Mouse (Mus musculus) liver, embryonic 14.5 days (tissue): ENCODE results near the gene Arl14. TPM values are rescaled to one million over a fixed set of nuclear protein-coding genes. Genes with fewer than 3 reads are reported as not detected.

Source experiments
- ATAC-seq: fragments of 200-750 bp; cut with Nextera tagmentation; 2 replicates; pipeline ENCODE4 v1.8.0; 2017; ENCODE audit warnings: moderate number of reproducible peaks, mild to moderate bottlenecking, moderate library complexity; ENCODE audit not compliant: insufficient read depth
- DNase-seq, 3 experiments: peaks; one replicate each; pipeline ENCODE4 v3.0.0-alpha.2; 2012 to 2013; ENCODE audit warnings: low read depth in 3 of 3, low spot score in 3 of 3
- H3K27ac ChIP-seq: fragments of 300-500 bp; sonication (generic); 2 replicates; pipeline ENCODE4 v1.5.1; 2014; ENCODE audit warnings: moderate library complexity, mild to moderate bottlenecking, control low read depth, inconsistent platforms
- H3K27me3 ChIP-seq: fragments of 300-500 bp; sonication (generic); 2 replicates; pipeline ENCODE4 v1.6.1; 2014; ENCODE audit warnings: mild to moderate bottlenecking, low read length, moderate library complexity; ENCODE audit not compliant: control insufficient read depth, insufficient read depth
- H3K36me3 ChIP-seq: fragments of 300-500 bp; sonication (generic); replicated peaks from 2 replicates; pipeline ENCODE4 v1.6.1; 2014; ENCODE audit warnings: low read depth; ENCODE audit not compliant: control insufficient read depth, insufficient read depth
- H3K4me1 ChIP-seq, 2 experiments: fragments of 200-500 bp in 1 of 2; fragments of 300-500 bp in 1 of 2; sonication (generic) in 1 of 2; replicated peaks; 2 replicates each; pipeline ENCODE4 v1.6.1; 2012 to 2014; ENCODE audit warnings: antibody characterized with exemption in 1 of 2, inconsistent platforms in 1 of 2, low read length in 1 of 2; ENCODE audit not compliant: control insufficient read depth in 2 of 2, insufficient read depth in 2 of 2
- H3K4me2 ChIP-seq: fragments of 300-500 bp; sonication (generic); 2 replicates; pipeline ENCODE4 v1.6.1; 2014; ENCODE audit warnings: low read depth, mild to moderate bottlenecking, control low read depth, moderate library complexity
- H3K4me3 ChIP-seq, 2 experiments: fragments of 200-500 bp in 1 of 2; fragments of 300-500 bp in 1 of 2; sonication (generic) in 1 of 2; 2 replicates each; pipeline ENCODE4 v1.5.1; 2012 to 2014; ENCODE audit warnings: low read depth in 2 of 2, low read length in 2 of 2, mild to moderate bottlenecking in 2 of 2, control low read depth in 1 of 2, inconsistent platforms in 1 of 2, moderate library complexity in 1 of 2; ENCODE audit not compliant: insufficient read depth in 1 of 2
- H3K9ac ChIP-seq: fragments of 300-500 bp; sonication (generic); replicated peaks from 2 replicates; pipeline ENCODE4 v1.6.1; 2014; ENCODE audit warnings: mild to moderate bottlenecking, control low read depth, moderate library complexity
- H3K9me3 ChIP-seq: fragments of 300-500 bp; sonication (generic); 2 replicates; pipeline ENCODE4 v1.6.1; 2016; ENCODE audit warnings: low read length, mixed read lengths; ENCODE audit not compliant: control insufficient read depth
- CTCF ChIP-seq: IDR thresholded peaks from 2 replicates; pipeline ENCODE4 v1.5.1; 2016; ENCODE audit warnings: antibody characterized with exemption, low read depth, control low read depth
- EP300 ChIP-seq: IDR thresholded peaks from 2 replicates; pipeline ENCODE4 v1.6.1; 2016; ENCODE audit warnings: antibody characterized with exemption, low read depth
- WGBS: fragments of 180-500 bp; shearing (Covaris S2); extraction: QIAGEN DNeasy Blood & Tissue Kit; methylation state at CpG from one replicate; pipeline ENCODE4 v1.1.7; 2014; ENCODE audit not compliant: insufficient replicate concordance; 5-methylcytosine and 5-hydroxymethylcytosine counted together
- polyA plus RNA-seq, 2 experiments: library from polyadenylated mRNA; depleted of rRNA in 1 of 2; stranded (reverse) in 1 of 2; unstranded in 1 of 2; fragments of >200 nt; fragmentation: Nextera tagmentation in 1 of 2; extraction: Ambion mirVana in 1 of 2; gene quantifications; 2 replicates each; pipeline versions ENCODE4 v1.2.1 to v1.2.3; 2012 to 2014

Arl14 gene
- polyA plus RNA-seq, 2 experiments = not detected

DNA sequence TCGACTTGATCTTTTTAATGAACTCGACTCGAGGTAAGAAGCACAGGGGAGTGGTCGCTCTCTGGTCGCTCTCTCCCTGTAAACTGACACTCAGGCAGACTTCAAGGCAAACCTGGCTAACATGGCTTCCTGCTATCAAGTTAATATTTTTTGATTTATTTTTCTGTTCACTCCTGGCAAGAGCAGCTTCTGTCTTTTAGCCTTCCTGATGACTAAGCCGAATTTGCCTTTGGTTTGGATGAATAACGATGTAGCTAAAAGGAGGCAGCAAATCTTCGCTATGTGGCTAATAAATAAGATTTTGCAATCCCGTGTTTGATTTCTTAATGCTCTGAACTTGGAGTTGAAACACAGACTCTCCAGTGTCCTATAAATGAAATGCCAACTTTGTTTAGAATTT, 27.7 kb upstream of the Arl14 start:
- no peak for ATAC-seq
- 64% methylated on average over 9 of the region's 9 CpGs for WGBS
- no peak for DNase-seq
- no peaks in the 10 kb centered on the region for H3K36me3 ChIP-seq
- no peaks in the 10 kb centered on the region for H3K27me3 ChIP-seq
- H3K4me3 ChIP-seq = no peak overlapping the region
- no peak overlapping the region for H3K4me2 ChIP-seq
- H3K4me1 ChIP-seq = no peaks in the 10 kb centered on the region
- no peak overlapping the region for H3K9ac ChIP-seq
- no peaks in the 10 kb centered on the region for H3K9me3 ChIP-seq
- H3K27ac ChIP-seq = no peak overlapping the region
- TF ChIP-seq EP300 = no peak
- TF ChIP-seq CTCF = no peak

DNA sequence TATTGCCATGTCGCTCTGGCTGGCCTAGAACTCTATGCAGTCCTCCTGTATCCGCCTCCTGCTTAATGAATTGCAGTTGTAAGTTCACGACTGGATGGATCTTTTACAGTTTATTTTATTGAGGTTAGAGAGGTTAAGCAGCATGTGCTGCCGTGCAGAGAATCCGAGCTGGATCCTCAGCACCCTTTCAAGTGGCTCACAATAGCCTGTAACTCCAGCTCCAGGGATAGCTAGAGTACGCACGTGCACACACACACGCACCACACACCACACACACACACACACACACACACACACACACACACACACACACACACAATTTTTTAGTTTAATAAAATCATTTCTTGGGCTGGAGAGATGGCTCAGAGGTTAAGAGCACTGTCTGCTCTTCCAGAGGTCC, 27.0 kb upstream of the Arl14 start:
- TF ChIP-seq EP300 = no peak
- no peak for TF ChIP-seq CTCF
- Histone ChIP-seq H3K27ac (no peak overlapping the region), H3K27me3 (no peaks in the 10 kb centered on the region), H3K4me1 (no peaks in the 10 kb centered on the region), H3K4me3 (no peak overlapping the region), H3K9ac (no peak overlapping the region), H3K9me3 (no peaks in the 10 kb centered on the region), H3K4me2 (no peak overlapping the region), H3K36me3 (no peaks in the 10 kb centered on the region)
- DNase-seq = no peak
- 61% methylated on average over 8 of the region's 8 CpGs for WGBS
- no peak for ATAC-seq

GRCm38 (mm10) chr3:69198098-69198497, 24.1 kb upstream of the Arl14 start:
- H3K4me3 ChIP-seq = no peak overlapping the region
- H3K27me3 ChIP-seq = no peaks in the 10 kb centered on the region
- 48% methylated on average over 2 of the region's 2 CpGs for WGBS
- no peaks in the 10 kb centered on the region for H3K4me1 ChIP-seq
- no peak overlapping the region for H3K27ac ChIP-seq
- no peak for ATAC-seq
- H3K36me3 ChIP-seq = no peaks in the 10 kb centered on the region
- no peaks in the 10 kb centered on the region for H3K9me3 ChIP-seq
- DNase-seq = no peak
- no peak overlapping the region for H3K9ac ChIP-seq
- TF ChIP-seq EP300 (no peak), CTCF (no peak)
- no peak overlapping the region for H3K4me2 ChIP-seq

- ATAC-seq (no peak), DNase-seq (no peak)
- 61% methylated on average over 1 of the region's 1 CpGs for WGBS
Observed at GRCm38 (mm10) chr3:69200251-69200650, 22.0 kb upstream of the Arl14 start.

GRCm38 (mm10) chr3:69201206-69201605, 21.0 kb upstream of the Arl14 start:
- Histone ChIP-seq H3K36me3 (no peaks in the 10 kb centered on the region), H3K9me3 (no peaks in the 10 kb centered on the region), H3K4me2 (no peak overlapping the region), H3K4me3 (no peak overlapping the region), H3K27me3 (no peaks in the 10 kb centered on the region), H3K9ac (no peak overlapping the region), H3K27ac (no peak overlapping the region), H3K4me1 (peaks cover 5 to 7% of the 10 kb centered on the region in 2 experiments; a peak in 3 of 4 replicates)
- DNase-seq = no peak
- no peak for ATAC-seq
- TF ChIP-seq CTCF = no peak
- no peak for TF ChIP-seq EP300
- 53% methylated on average over 2 of the region's 2 CpGs for WGBS

More at GRCm38 (mm10) chr3:69200251-69200650, 22.0 kb upstream of the Arl14 start:
- Histone ChIP-seq H3K4me1 (no peaks in the 10 kb centered on the region; a peak in 2 of 4 replicates), H3K4me2 (no peak overlapping the region), H3K36me3 (no peaks in the 10 kb centered on the region), H3K4me3 (no peak overlapping the region), H3K27me3 (no peaks in the 10 kb centered on the region), H3K9me3 (no peaks in the 10 kb centered on the region), H3K27ac (no peak overlapping the region), H3K9ac (no peak overlapping the region)
- TF ChIP-seq EP300 = no peak
- no peak for TF ChIP-seq CTCF
